11 mouse cellular contexts compared by ENCODE assay signal in genomic region chr3:62440431-62440969, GRCm38 (mm10).
"Had no signal": no experiment of that assay in that cellular context is flagged by ENCODE, and none has a peak within 500 bp of the region (broad histone marks: within the 10 kb centered on the region; RNA-seq: fewer than 3 reads in every experiment).

No protein-coding gene starts in this region.

- ATAC-seq: lung, postnatal 0 days had no signal

- DNase-seq: kidney, adult 18-20 months; kidney, postnatal 36 days; lung, adult 2 months; lung, postnatal 36 days; thymus, postnatal 4 days had no signal

- H3K4me1 ChIP-seq: limb, embryonic 10.5 days; liver, embryonic 15.5 days; neural tube, embryonic 12.5 days had no signal

- H3K36me3 ChIP-seq: limb, embryonic 10.5 days; liver, embryonic 15.5 days; neural tube, embryonic 12.5 days had no signal

- H3K27ac ChIP-seq: limb, embryonic 10.5 days; liver, embryonic 15.5 days; neural tube, embryonic 12.5 days; stomach, postnatal 0 days had no signal

- H3K9ac ChIP-seq: liver, embryonic 15.5 days; neural tube, embryonic 12.5 days had no signal

- H3K4me2 ChIP-seq: liver, embryonic 11.5 days; liver, embryonic 15.5 days; neural tube, embryonic 12.5 days had no signal

- H3K27me3 ChIP-seq: liver, embryonic 15.5 days; neural tube, embryonic 12.5 days had no signal

- H3K4me3 ChIP-seq: limb, embryonic 10.5 days; liver, embryonic 15.5 days; neural tube, embryonic 12.5 days had no signal

- H3K9me3 ChIP-seq: limb, embryonic 10.5 days; liver, embryonic 15.5 days; neural tube, embryonic 12.5 days had no signal
